Mouse (Mus musculus): ENCODE measurements around the gene Got1.
"Not testable (repeated sequence)": the region's sequence is repeated elsewhere in the genome, so short reads cannot be mapped to it uniquely, and the experiment has no call there.

Got1 gene

GRCm38 (mm10) chr19:43521996-43522395 lies 2.4 kb downstream of the Got1 start:
- no peak for DNase-seq (ENCODE audit: low spot score in 2 of 2)

GRCm38 (mm10) chr19:43521362-43521761 lies 3.0 kb downstream of the Got1 start:
- no peak for DNase-seq (ENCODE audit: low spot score in 2 of 2)

DNA sequence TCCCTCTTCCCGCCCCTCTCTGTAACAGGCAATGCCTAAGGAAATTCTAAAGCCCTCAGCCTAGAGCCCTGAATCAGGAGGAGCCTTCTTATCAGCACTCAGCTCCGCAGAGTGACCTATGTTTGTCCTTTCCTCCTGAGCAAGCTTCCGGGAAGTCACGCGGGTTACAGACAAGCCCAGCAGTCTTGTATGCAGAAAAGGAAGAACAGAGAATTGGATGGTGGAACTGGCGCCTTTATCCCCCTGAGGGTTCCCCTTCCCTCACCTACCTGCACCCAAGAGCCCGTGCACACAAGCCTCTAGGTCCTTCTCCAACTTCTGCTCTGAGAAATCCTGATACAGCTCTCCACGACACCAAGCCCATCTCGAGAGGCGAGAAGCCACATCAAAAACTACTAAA lies 4.0 kb downstream of the Got1 start:
- peak in 1 of 2 experiments; percentile 22 for DNase-seq (ENCODE audit: low spot score in 2 of 2)

- DNase-seq (ENCODE audit: low spot score in 2 of 2) = no peak
These were observed 5.2 kb downstream of the Got1 start for GRCm38 (mm10) chr19:43519226-43519625.

DNA sequence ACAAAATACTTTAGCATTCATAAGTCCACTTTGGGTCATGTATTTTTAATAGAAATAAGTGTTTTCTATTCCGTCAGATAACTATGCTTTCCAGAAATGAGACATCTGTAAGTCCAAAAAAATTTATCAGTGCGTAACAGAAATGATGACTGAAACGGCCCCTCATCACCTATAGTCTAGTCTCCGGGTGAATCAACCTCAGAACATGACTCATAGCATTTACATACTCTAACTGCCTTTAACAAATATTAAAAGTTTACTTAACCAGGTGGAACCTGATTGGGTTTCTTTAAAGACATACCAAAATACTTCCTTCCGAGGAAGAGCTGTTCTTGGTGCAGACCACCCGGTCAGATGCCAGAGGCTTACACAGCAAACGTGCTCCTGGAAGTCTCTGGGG lies 6.1 kb downstream of the Got1 start:
- no peak for DNase-seq (ENCODE audit: low spot score in 2 of 2)

DNA sequence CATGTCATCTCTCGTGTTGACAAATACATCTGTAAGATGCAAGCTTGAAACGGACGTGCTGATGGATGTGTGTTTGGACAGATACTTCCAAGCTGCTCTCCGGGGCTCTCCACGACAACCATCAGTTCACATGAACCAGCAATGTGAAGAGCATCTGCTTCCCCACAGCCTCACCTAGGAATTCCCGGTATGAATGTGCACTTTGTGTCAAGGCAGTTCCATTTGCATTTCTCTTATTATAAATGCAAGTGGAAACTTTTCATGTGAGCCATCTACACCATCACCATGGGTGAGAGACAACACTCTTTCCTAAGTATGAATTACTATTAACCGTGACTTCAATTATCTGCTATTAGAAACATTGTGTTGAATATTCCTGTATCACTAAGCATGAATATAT lies 6.6 kb downstream of the Got1 start:
- DNase-seq (ENCODE audit: low spot score in 2 of 2) = no peak

- no peak for DNase-seq (ENCODE audit: low spot score in 2 of 2)
These were observed 7.1 kb downstream of the Got1 start for GRCm38 (mm10) chr19:43517320-43517719.

GRCm38 (mm10) chr19:43516397-43517035 lies 7.9 kb downstream of the Got1 start:
- no peak for DNase-seq (ENCODE audit: low spot score in 2 of 2)

DNA sequence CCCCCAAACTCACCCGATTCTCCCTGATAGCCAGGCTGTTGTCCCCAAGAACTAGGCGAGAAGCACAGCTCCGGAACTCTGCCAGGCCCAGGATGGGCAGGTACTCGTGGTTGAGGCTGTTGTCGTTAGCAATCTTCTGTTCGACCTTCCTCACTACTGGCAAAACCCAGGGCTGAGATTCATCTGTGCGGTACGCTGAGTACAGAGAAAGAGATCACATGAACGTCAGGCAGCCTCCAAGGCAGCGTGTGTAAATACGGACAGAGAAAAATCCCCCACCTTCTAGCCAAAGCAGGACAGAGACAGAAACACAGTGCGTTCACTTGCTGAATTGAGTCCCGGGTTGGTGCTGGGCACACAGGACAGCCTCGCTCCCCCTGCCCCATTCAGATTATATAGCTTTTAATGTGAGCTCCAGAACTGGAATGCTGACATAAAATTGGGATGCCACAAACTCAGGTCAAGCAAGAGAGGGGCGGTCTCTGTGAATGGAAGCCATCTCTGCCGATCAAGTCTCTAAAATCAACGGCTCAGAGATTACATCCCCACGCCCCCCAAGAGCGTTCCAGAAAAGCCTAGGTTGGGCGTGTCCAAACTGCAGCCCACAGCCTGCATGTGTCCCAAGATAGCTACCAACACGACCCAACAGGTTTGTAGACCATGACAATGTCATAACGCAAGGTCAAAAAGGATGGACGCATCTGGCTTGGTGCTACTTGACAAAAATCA lies 8.6 kb downstream of the Got1 start:
- no peak for DNase-seq (ENCODE audit: low spot score in 2 of 2)

DNA sequence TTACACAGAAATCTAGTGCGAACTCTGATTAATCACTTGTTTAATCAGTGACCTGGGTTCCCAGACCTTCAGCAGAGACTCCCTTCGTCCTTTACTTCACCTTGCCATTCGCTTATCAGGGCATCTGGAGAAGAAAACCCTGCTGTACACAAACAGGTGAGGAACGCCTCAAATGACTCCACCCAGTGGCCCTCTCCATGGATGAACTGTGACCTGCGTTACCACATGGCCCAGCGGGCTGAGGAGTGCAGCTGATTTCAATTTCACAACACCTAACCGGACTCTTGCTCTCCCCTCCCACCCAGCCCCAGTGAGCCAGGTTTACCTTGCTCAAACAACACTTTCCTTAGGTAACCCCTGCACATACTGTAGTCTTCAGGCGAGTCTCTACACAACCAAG lies 10.5 kb downstream of the Got1 start:
- no peak for DNase-seq (ENCODE audit: low spot score in 2 of 2)

DNA sequence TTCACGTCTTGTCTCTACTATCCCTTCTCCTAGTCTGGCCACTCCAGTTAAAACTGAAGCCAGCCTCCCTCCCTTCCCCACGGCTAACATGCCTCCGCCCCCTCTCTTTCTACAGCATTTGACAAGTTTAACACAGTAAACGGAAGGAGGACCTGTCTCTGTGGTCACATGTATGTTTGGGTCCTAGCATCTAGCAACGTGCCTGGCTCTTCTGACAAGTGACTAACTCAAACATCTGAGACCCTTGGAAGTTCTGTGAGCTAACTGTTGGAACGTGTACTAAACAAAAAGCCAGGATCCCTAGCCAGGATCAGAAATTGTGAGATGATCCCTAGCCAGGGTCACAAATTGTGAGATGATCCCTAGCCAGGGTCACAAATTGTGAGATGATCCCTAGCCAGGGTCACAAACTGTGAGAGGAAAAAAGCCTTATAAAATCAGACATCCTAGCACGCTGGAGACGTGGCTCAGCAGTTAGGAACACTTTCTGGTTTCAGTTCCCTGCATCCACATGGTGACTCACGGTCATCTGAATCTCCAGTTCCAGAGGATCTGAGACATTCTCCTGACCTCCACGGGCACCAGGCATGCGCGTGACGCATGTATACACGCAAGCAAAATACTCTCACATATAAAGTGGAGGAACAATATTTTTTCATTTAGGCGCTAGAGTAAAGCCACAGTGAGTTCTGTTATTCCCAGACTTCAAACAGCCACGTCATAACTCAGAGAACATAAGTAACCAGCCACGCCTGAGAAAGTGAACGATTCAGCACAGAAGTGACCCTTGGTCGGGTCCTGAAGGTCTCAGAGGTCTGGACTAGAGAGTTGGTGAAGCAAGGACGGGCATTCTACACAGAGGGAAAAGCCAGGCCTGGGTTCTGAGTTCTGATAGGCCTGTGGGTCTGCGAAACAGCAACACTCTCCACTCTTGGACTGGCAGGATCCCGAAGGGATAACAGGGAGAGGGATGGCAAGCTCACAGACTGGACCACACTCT lies 12.5 kb downstream of the Got1 start:
- DNase-seq (ENCODE audit: low spot score in 2 of 2) = peak in 1 of 2 experiments; percentile 20

DNA sequence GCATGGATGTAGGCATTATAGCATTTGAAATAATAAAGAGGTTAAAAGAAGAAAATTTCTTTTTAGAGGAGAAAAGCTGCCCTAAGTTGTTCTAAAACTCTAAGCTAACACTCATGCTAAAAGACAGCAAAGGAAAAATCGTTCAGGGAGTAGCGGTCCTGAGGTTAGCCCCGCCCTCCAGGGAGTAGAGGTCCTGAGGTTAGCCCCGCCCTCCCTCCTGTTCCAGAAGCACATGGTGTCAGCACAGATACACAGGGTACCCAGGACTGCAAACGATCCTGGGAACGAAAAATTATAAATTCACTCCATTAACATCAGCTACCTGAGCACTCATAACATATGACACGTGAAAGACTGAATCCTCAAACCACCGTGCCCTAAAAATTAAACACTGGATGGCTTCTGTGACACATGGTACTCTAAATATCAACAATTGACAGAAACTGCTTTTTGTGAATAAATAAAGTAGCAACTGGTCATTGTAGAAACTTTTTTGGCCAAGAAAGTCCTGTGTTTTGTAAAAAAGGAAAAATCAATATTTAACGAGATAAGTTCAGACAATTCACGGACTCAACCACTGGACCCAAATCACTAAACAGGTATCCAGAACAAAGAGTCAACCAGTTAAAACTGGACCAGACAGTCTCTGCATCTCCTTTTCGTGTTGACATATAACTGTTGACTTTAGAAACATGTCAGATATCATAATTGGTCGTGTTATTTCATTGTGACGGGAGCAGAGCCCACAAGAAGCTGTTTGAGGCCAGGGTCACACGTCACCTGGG lies 13.8 kb downstream of the Got1 start:
- no peak for DNase-seq (ENCODE audit: low spot score in 2 of 2)

- no peak for DNase-seq (ENCODE audit: low spot score in 2 of 2)
These were observed 19.0 kb downstream of the Got1 start for GRCm38 (mm10) chr19:43505441-43505840.

DNA sequence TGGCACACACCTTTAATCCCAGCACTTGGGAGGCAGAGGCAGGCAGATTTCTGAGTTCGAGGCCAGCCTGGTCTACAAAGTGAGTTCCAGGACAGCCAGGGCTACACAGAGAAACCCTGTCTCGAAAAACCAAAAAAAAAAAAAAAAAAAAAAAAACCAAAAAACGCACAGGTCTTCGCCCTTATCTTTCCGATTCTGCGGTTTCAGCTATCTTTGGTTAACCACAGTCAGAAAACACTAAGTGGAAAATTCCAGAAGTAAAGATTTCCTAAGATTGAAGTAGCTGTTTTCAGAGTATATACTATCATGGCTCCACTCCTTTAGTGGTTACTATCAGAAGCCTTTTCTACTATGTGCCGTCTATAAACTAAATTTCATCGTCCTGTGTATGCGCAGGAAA lies 20.8 kb downstream of the Got1 start:
- DNase-seq (ENCODE audit: low spot score in 2 of 2) = not testable (repeated sequence)

GRCm38 (mm10) chr19:43502630-43503029 lies 21.8 kb downstream of the Got1 start:
- no peak for DNase-seq (ENCODE audit: low spot score in 2 of 2)

DNA sequence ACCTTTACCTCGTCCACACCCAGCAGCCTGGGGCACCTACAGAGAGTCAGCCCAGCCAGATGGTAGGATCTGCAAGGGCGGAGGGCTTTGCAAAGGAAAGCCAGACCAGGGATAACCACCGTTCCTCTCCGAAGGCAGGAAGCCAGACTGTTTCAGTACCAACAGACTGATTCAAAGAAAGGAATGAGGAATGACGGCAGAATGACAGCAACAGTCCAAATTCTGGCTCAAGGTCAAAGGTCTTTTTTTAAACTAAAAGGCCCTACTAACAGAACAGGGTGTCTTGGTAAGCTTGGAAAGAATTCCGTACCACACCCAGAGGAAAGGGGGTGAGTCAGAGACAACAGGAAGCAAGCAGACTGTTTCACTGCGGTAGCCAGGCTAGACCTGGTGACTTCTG lies 25.5 kb downstream of the Got1 start:
- DNase-seq (ENCODE audit: low spot score in 2 of 2) = peak; percentile 71 to 72

DNA sequence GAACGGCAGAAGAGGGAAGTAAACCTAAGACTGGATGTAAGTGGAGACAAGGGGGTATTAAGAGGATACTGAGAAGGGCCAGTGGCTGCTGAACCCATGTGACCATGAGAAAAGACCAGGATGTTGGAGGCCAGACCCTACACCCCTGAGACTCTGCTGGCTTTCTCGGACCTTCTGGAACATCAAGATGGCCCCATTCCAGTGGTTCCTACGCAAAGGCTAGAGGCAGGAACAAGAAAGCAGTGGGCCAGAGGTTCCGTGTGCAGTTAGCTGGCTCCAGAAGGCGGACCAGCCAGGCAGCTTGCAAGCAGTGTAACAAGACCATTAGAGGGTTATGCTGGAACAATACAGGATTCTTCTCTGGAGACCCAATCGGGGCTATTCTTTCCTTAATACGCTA lies 27.0 kb downstream of the Got1 start:
- DNase-seq (ENCODE audit: low spot score in 2 of 2) = peak in 1 of 2 experiments; percentile 9

DNA sequence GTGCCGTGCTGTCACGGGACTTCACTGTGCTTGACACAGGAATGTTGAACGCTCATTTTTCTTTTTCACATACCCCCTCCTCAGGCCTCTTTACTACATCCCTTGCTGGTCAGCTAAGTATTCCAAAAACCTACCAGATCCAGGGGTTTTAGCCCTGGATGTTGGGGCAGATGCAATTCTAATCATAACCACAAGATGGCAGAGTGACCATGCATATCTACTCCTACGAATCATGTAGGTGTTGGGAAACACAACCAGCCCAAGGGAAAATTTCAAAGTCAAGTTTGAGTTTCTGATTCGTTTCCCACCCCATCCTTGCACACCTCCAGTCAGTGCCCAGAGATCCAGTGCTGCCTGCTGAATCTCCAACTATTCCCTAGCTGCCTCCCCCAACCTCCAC lies 28.6 kb downstream of the Got1 start:
- DNase-seq (ENCODE audit: low spot score in 2 of 2) = peak; percentile 57 to 65

DNA sequence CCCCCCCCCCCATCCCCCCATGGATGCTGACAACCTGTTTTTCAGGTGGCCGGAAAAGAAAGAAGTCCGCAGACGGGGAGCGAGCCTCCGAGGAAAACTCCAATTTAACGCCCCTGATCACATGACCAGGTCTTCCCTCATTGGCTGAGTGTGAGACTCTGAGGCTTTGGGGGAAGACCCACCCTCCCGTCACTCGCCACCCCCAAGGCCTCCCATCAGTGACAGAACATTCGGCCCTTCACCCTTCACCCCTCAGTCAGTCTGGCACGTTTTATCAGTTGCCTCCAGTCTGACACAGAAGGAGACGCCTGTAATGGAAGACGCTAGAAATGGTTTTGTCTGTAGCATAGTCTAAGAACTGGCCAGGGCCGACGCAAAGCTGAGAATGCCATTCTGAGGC lies 29.5 kb downstream of the Got1 start:
- no peak for DNase-seq (ENCODE audit: low spot score in 2 of 2)

DNA sequence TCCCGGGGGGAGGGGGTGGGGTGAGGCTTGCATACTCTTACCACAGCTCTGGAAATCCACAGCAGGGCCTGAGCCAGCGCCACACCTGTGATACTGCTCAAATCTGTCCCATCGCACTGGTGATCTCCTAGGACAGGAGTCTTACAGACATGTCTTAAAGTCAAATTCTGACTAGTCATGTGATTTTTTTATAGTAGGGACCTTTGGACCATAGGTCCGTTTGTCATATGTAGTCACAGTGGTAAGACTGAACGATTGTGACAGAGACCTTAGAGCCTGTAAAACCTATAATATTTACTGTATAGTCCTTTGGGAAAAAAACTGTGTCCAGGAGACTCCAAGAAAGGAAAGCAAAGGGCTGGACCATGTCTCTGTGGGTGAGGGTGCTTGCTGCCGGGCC lies 30.5 kb downstream of the Got1 start:
- no peak for DNase-seq (ENCODE audit: low spot score in 2 of 2)

DNA sequence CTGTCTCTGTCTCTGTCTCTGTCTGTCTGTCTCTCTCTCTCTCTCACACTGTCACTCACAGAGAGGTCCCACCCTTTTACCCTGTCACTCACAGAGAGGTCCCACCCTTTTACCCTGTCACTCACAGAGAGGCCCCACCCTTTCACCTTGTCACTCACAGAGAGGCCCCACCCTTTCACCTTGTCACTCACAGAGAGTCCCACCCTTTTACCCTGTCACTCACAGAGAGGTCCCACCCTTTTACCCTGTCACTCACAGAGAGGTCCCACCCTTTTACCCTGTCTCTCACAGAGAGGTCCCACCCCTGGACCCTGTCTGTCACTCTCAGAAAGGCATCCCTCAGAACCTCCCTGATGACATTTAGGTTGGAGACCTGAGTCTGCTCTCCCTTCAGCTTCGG lies 31.1 kb downstream of the Got1 start:
- DNase-seq (ENCODE audit: low spot score in 2 of 2) = not testable (repeated sequence)

DNA sequence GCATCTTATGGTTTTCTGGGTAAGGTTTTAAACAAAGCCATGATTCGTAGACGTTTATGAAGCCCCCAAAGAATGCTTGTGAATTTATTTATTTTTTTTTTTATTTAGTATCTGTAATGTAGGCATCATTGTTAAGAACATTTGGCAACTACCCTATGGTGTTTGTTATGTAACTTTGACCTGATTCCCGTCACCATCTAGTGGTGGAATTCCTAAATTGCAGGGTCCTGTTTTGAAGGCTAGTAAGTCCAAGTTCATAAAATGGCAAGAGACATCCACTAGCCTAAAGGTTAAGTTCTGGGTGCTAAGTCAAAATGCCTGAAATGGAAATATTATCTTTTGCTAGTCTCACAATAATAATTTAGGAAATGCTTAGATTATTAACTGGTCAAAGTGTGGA lies 37.0 kb downstream of the Got1 start:
- peak; percentile 19 to 23 for DNase-seq (ENCODE audit: low spot score in 2 of 2)

Measured in heart, adult 9 months (tissue).